Mouse (Mus musculus) heart, adult 8-10 months (tissue): Measurements from ENCODE around the gene Prdm11. TPM values are rescaled to one million over a fixed set of nuclear protein-coding genes. Genes with fewer than 3 reads are reported as not detected.

Experiments used
- DNase-seq: peaks from one replicate; pipeline ENCODE4 v3.0.0; 2022; ENCODE audit warnings: low spot score
- total RNA-seq, 4 experiments: library from RNA; stranded (reverse); gene quantifications; 2 replicates each; pipeline ENCODE4 v1.2.4; 2022

Gene Prdm11
- total RNA-seq, 4 experiments from 2014 or later, result 5.7 to 10.5 (median 9.3) TPM

DNA sequence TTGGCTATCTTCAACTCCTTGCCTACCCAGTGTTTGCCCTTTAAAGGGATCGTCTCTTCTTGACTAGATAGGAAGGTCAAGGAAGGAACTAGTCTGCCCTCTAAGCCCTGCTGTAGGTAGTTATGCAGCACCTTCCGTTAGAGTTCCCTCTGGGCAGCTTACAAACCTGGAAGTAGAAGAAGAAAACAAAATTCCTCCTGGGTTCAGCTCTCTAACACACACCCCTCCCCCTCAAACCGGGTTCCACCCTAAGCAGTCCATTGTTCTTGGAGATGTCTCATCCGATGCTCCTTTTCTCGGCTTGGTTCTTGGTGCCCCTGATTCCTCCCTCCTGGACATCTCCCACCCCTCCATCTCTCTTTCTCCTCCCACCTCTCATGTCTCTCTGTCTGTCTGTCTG, 116.3 kb downstream of the Prdm11 start:
- no peak for DNase-seq

DNA sequence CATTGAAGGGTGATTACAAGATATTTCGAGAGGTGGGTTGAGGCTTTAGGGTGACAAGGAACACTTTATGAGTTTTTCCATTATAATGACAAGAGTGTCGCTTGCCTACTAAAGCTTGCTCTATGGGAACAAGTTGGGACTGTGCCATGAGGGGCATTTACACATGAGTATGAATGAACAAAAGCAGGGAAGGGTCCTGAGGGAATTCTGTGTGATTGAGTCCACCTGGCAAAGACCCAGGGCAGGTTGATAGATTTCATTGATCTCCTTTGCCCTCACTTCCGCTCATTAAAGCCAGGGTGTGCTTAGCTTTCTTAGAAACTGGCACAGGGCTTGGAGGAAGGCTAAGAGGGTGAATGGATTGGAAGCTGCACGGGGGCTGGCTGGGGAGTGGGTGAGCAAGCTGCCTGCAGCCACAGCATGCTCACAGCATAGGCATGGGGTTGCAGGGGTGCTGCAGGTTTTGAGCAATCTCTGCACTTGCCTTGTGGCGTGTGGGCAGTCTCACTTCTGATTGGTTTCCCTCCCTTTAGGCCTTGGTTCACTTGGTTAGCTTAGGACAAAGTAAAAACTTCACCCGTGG, 121.2 kb downstream of the Prdm11 start:
- DNase-seq, result no peak

DNA sequence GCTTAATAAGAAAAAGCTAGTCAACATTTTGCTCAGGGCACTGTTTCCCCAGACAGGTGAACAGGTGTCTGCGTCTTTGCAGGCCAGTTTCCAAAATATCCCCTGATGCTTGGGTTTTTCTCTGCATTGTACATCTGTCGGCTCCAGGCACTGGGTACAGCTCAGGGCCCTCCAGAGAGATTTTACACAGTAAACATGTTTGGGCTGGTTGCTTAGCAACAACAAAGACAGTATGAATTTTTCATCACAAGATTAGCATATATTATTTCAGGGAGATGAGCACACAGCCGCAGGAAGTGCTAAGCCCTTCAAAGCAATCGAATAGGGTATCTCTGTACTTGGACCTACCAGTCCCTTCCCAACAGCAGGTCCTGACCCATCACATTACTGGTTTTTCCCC, 125.3 kb downstream of the Prdm11 start:
- DNase-seq, result no peak

DNA sequence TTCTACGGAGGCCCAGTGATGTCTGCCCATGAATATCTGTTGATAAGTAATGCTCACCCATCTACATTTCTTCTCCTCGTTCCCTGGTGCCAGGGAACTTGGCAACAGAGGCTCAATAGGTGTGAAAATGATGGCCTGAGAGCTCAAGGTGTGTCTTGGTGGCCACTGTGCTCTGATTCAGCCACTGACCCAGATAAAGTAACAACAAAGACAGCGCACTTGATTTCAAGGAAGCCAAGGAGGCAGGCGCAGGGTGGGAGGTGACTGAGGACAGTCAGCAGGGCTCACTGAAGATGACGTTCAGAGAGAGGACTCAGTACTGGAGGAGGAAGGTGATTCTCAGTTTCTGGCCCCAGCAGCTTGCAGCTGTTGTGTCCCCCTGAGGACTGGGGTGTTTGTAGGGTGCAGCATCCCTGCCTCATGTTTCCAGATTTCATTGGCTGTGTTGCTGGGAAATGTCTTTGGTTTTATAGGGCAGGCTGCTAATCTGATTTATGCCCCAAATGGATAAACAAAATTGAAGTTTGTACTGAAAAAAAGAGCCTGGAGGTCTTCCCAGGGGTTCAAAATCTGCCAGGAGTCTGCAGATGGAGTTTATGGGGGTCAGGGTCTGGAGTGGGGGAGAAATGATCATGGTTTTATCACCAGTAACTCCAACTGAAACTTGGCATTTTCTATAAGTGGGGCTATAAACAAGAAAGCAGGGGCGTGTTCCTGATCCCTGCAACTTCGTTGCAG, 128.4 kb downstream of the Prdm11 start:
- DNase-seq, result no peak

DNA sequence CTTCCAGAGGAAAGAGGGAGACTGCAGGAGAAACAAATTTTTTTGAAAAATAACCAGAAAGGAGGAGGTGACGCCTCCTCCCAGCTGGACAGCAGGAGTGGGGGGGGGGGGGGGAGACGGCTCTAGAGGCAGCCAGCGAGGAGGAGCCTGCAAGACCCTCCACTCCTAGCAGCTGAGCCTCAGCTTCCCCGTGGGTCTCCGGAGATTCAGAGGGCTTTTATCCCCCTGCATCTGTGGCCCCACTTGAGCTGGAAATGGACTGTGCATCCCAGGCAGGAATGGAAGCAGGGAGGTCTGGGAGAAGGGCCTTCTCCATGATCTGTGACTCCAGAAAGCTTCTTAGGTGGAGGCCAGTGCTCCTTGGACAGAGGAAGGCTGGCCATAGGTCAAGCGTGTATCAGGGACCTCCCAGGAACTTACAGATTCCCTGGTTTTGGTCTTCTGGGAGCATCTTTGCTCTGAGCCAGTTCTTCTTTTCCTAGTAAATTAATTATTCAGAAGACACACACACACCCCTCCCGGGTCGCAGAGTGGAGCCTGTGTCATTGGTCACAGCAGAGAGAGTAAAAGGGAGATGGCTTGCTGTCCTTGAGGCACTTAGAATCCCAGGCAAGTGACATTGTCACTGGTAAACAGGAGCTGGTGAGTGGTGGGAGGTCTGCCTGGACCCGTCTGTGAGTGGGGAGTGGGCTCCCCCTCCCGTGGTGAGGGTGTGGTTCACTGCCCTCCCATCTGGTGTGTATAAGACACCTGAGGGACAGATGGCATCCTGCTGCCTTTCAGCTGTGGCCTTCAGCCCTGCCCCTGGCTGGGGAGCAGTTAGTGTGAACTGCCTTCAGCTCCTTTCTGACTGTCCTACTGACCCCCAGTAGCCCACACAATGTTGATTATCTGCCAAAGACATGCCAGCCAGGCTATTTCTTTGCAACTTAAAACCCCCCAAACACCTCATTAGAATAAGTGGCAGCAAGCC, 130.0 kb downstream of the Prdm11 start:
- no peak for DNase-seq

Other genes with a start within 250 kb of the Prdm11 start
- under 1 TPM; 0.25 to 0.94 (median 0.38) TPM for gene Syt13, start 131.1 kb downstream of the Prdm11 start, total RNA-seq
- 10 to 100 TPM; 14.0 to 37.8 (median 23.2) TPM for gene Trp53i11, start 141.4 kb upstream of the Prdm11 start, total RNA-seq